Mouse (Mus musculus): ENCODE data around the gene Crk.
A peak's percentile ranks its signal among the peaks of the same experiment; 100 is the strongest.

DNA sequence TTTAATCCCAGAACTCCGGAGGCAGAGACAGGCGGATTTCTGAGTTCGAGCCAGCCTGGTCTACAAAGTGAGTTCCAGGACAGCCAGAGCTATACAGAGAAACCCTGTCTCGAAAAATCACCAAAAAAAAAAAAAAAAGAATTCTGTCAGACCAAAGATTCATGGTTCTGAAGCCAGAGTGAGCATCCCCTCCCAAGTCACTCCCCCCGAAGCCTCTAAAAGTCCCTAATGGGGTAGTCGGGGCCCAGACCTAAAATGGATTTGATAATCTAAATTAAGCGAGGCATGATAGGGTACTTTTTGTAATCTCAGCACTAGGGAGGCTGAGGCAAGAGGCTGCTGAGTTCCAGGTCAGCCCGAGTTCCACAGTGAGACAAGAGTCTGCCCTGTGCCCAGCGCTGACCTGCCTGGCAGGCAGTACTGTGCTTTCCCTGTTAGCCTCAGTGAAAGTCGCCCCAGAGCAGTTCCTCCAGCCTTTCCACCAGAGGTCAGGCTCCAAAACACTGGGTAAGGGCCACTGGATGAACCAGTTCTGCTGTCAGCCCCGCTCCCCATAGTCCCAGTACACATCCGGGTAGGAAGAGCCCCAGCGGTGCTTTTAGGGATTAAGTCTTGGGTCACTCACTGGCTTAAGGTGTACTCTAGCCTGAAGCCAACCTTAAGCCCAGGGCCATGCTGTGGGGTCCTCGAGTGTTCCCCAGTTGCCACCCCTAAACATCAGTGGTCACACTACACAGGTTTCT, 25.9 kb upstream of the Crk start:
- TF ChIP-seq CTCF (IDR thresholded peaks at IDR 0.05; ENCODE audit: low read depth, low read length) (peak; percentile 12), POLR2A (IDR thresholded peaks at IDR 0.05; ENCODE audit: insufficient read depth, low read length) (no peak)
